Mouse (Mus musculus): ENCODE results near the gene H2-Oa.
"Not testable (repeated sequence)": the region's sequence is repeated elsewhere in the genome, so short reads cannot be mapped to it uniquely, and the experiment has no call there.

Gene H2-Oa

GRCm38 (mm10) chr17:34142456-34143010, 50.4 kb downstream of the H2-Oa start:
- no peak for DNase-seq (ENCODE audit: low spot score in 2 of 2)

- DNase-seq (ENCODE audit: low spot score in 2 of 2) = no peak
Measured at GRCm38 (mm10) chr17:34143033-34143432, 50.9 kb downstream of the H2-Oa start, which contains the start of gene H2-DMb2. Gene H2-DMb2, plus strand, starts transcription at chr17:34143307.

- DNase-seq (ENCODE audit: low spot score in 2 of 2) = no peak
Measured at GRCm38 (mm10) chr17:34143461-34143860, 51.3 kb downstream of the H2-Oa start.

- not testable (repeated sequence) for DNase-seq (ENCODE audit: low spot score in 2 of 2)
Measured at GRCm38 (mm10) chr17:34144221-34144620, 52.1 kb downstream of the H2-Oa start.

All from frontal cortex, postnatal 36 days (tissue).